In genomic region chr4:27965046-27965681, GRCm38 (mm10) we compare ENCODE assay signal across 9 mouse cellular contexts.
DNase-seq lines count a peak whose midpoint lies in the region; TF ChIP-seq lines count a peak whose summit lies in the region.
"Had no signal": no experiment of that assay in that cellular context is flagged by ENCODE, and none has a peak within 500 bp of the region (broad histone marks: within the 10 kb centered on the region; RNA-seq: fewer than 3 reads in every experiment).

No protein-coding gene starts in this region.

- H3K4me3 ChIP-seq in gastrocnemius, adult 2 months, result no peak overlapping the region
- no peak overlapping the region; the same call in 1 of the 2 replicates for H3K4me3 ChIP-seq in left cerebral cortex, adult 2 months
- H3K4me3 ChIP-seq in thymus, adult 2 months (ENCODE audit: control insufficient read depth, insufficient read depth, low read length), result no peak overlapping the region
- H3K4me3 ChIP-seq: embryonic facial prominence, embryonic 13.5 days had no signal

- intact Hi-C loops in gastrocnemius, adult 2 months (cut with DNase I), result no loop called here
- intact Hi-C loops in left cerebral cortex, adult 2 months (cut with DNase I), result loop anchor here (2.0 to 10.0 kb wide), 3 partner anchors 340 to 1030 kb away; no protein-coding TSS in a partner anchor

- WGBS in thymus, adult 2 months, result 43% methylated on average over 7 of the region's 7 CpGs

- 0 out of 2 replicates have a peak, but pooled peaks have one; percentile 13 for TF ChIP-seq CTCF in gastrocnemius, adult 2 months (IDR thresholded peaks at IDR 0.05)
- TF ChIP-seq CTCF in left cerebral cortex, adult 2 months (IDR thresholded peaks at IDR 0.05), result peak; percentile 72
- TF ChIP-seq CTCF in thymus, adult 2 months (IDR thresholded peaks at IDR 0.05; ENCODE audit: borderline replicate concordance, control insufficient read depth, extremely low read depth, insufficient read depth, low read length, poor library complexity), result no peak

- H3K4me1 ChIP-seq in thymus, adult 2 months (replicated peaks; ENCODE audit: control insufficient read depth, insufficient read depth, low read length), result no peaks in the 10 kb centered on the region
- H3K4me1 ChIP-seq: embryonic facial prominence, embryonic 13.5 days had no signal

- no peaks in the 10 kb centered on the region for H3K27me3 ChIP-seq in thymus, adult 2 months (ENCODE audit: control insufficient read depth, insufficient read depth, low read length)
- H3K27me3 ChIP-seq: embryonic facial prominence, embryonic 13.5 days had no signal

- no peak for TF ChIP-seq POLR2A in thymus, adult 2 months (IDR thresholded peaks at IDR 0.05; ENCODE audit: control insufficient read depth, extremely low read depth, insufficient read depth, low read length, poor library complexity)

- DNase-seq in gastrocnemius, adult 2 months, result no peak
- no peak for DNase-seq in gastrocnemius, adult 18-20 months (ENCODE audit: low spot score)
- peak; percentile 36 for DNase-seq in 3134 (ENCODE audit: extremely low read depth, insufficient read length, low spot score)
- DNase-seq in fibroblast of lung, adult 2 months (ENCODE audit: low read depth), result peak; percentile 4
- DNase-seq in left cerebral cortex, adult 2 months (ENCODE audit: extremely low spot score in 1 of 2, low spot score in 2 of 2), result peak in 1 of 2 experiments; percentile 20
- no peak for DNase-seq in neural tube, embryonic 10.5 days (ENCODE audit: extremely low spot score, low spot score)
- no peak for DNase-seq in thymus, adult 2 months
- no peak for DNase-seq in ovary, adult 18-20 months (ENCODE audit: low spot score)

- no peak overlapping the region for H3K27ac ChIP-seq in gastrocnemius, adult 2 months
- H3K27ac ChIP-seq in left cerebral cortex, adult 2 months, result no peak overlapping the region
- H3K27ac ChIP-seq in thymus, adult 2 months (ENCODE audit: control insufficient read depth, insufficient read depth, low read length), result no peak overlapping the region
- H3K27ac ChIP-seq: embryonic facial prominence, embryonic 13.5 days had no signal

- H3K36me3 ChIP-seq in thymus, adult 2 months (ENCODE audit: control insufficient read depth, insufficient read depth, low read length), result no peaks in the 10 kb centered on the region
- H3K36me3 ChIP-seq: embryonic facial prominence, embryonic 13.5 days had no signal

Comparison
In these comparisons a context has a peak if more than half of its experiments do, and no peak if none do; other contexts are left out.
1. DNase-seq: peak in 3134 (single experiment) and fibroblast of lung, adult 2 months (single experiment); none in gastrocnemius, adult 2 months (single experiment), gastrocnemius, adult 18-20 months (single experiment), neural tube, embryonic 10.5 days (single experiment), thymus, adult 2 months (single experiment) and ovary, adult 18-20 months (single experiment).